Mouse (Mus musculus): ENCODE results near the gene Mcfd2. TPM values are rescaled to one million over a fixed set of nuclear protein-coding genes. Genes with fewer than 3 reads are reported as not detected.
A peak's percentile ranks its signal among the peaks of the same experiment; 100 is the strongest.

The Mcfd2 gene
- polyA plus RNA-seq, 1 experiment from 2014 or later, result 81.3 TPM

- Histone ChIP-seq H3K4me2 (ENCODE audit: low read length) (peak overlapping the region; percentile 86), H3K27me3 (ENCODE audit: control insufficient read depth, insufficient read depth, low read length) (no peaks in the 10 kb centered on the region), H3K9ac (ENCODE audit: low read length) (no peak overlapping the region), H3K27ac (replicated peaks in 1 of 2; ENCODE audit: control insufficient read depth in 1 of 2, insufficient read depth in 1 of 2, low read depth in 2 of 2, low read length in 2 of 2) (peak overlapping the region in 1 of 2 experiments; percentile 40; a peak in 1 of 4 replicates), H3K9me3 (ENCODE audit: control insufficient read depth, low read length) (0 out of 2 replicates have a peak, but pooled peaks cover 9% of the 10 kb centered on the region), H3K4me1 (ENCODE audit: control insufficient read depth in 2 of 2, insufficient read depth in 2 of 2, low read length in 2 of 2) (peaks cover 5 to 13% of the 10 kb centered on the region in 2 experiments), H3K36me3 (ENCODE audit: control insufficient read depth, insufficient read depth, low read length) (peaks cover 20% of the 10 kb centered on the region), H3K4me3 (ENCODE audit: control insufficient read depth in 1 of 2, insufficient read depth in 1 of 2, low read depth in 1 of 2, low read length in 2 of 2) (no peak overlapping the region)
- ATAC-seq (ENCODE audit: insufficient number of reproducible peaks, insufficient read depth, low FRiP score, low read depth), result no peak
- WGBS, result 73% methylated on average over 6 of the region's 6 CpGs
Measured at GRCm38 (mm10) chr17:87263401-87263800, 2.3 kb downstream of the Mcfd2 start.

- Histone ChIP-seq H3K4me2 (ENCODE audit: low read length) (no peak overlapping the region), H3K27ac (replicated peaks in 1 of 2; ENCODE audit: control insufficient read depth in 1 of 2, insufficient read depth in 1 of 2, low read depth in 2 of 2, low read length in 2 of 2) (no peak overlapping the region), H3K4me3 (ENCODE audit: control insufficient read depth in 1 of 2, insufficient read depth in 1 of 2, low read depth in 1 of 2, low read length in 2 of 2) (no peak overlapping the region), H3K9me3 (ENCODE audit: control insufficient read depth, low read length) (0 out of 2 replicates have a peak, but pooled peaks cover 2% of the 10 kb centered on the region), H3K4me1 (ENCODE audit: control insufficient read depth in 2 of 2, insufficient read depth in 2 of 2, low read length in 2 of 2) (no peaks in the 10 kb centered on the region), H3K36me3 (ENCODE audit: control insufficient read depth, insufficient read depth, low read length) (peaks cover 71% of the 10 kb centered on the region), H3K9ac (ENCODE audit: low read length) (no peak overlapping the region), H3K27me3 (ENCODE audit: control insufficient read depth, insufficient read depth, low read length) (no peaks in the 10 kb centered on the region)
- WGBS, result 84% methylated on average over 16 of the region's 16 CpGs
- ATAC-seq (ENCODE audit: insufficient number of reproducible peaks, insufficient read depth, low FRiP score, low read depth), result no peak
Measured at GRCm38 (mm10) chr17:87255672-87256071, 10.1 kb downstream of the Mcfd2 start.

GRCm38 (mm10) chr17:87254384-87254783 is 11.4 kb downstream of the Mcfd2 start:
- no peak for ATAC-seq (ENCODE audit: insufficient number of reproducible peaks, insufficient read depth, low FRiP score, low read depth)
- H3K4me2 ChIP-seq (ENCODE audit: low read length), result no peak overlapping the region
- peaks cover 59% of the 10 kb centered on the region for H3K36me3 ChIP-seq (ENCODE audit: control insufficient read depth, insufficient read depth, low read length)
- no peak overlapping the region for H3K4me3 ChIP-seq (ENCODE audit: control insufficient read depth in 1 of 2, insufficient read depth in 1 of 2, low read depth in 1 of 2, low read length in 2 of 2)
- no peaks in the 10 kb centered on the region for H3K4me1 ChIP-seq (ENCODE audit: control insufficient read depth in 2 of 2, insufficient read depth in 2 of 2, low read length in 2 of 2)
- H3K27ac ChIP-seq (replicated peaks in 1 of 2; ENCODE audit: control insufficient read depth in 1 of 2, insufficient read depth in 1 of 2, low read depth in 2 of 2, low read length in 2 of 2), result no peak overlapping the region
- H3K9me3 ChIP-seq (ENCODE audit: control insufficient read depth, low read length), result no peaks in the 10 kb centered on the region
- H3K9ac ChIP-seq (ENCODE audit: low read length), result no peak overlapping the region
- WGBS, result 72% methylated on average over 8 of the region's 8 CpGs
- no peaks in the 10 kb centered on the region for H3K27me3 ChIP-seq (ENCODE audit: control insufficient read depth, insufficient read depth, low read length)

- H3K27me3 ChIP-seq (ENCODE audit: control insufficient read depth, insufficient read depth, low read length), result no peaks in the 10 kb centered on the region
- H3K27ac ChIP-seq (replicated peaks in 1 of 2; ENCODE audit: control insufficient read depth in 1 of 2, insufficient read depth in 1 of 2, low read depth in 2 of 2, low read length in 2 of 2), result no peak overlapping the region
- no peak overlapping the region for H3K4me2 ChIP-seq (ENCODE audit: low read length)
- no peak overlapping the region for H3K4me3 ChIP-seq (ENCODE audit: control insufficient read depth in 1 of 2, insufficient read depth in 1 of 2, low read depth in 1 of 2, low read length in 2 of 2)
- no peak overlapping the region for H3K9ac ChIP-seq (ENCODE audit: low read length)
- WGBS, result 52% methylated on average over 9 of the region's 9 CpGs
- no peaks in the 10 kb centered on the region for H3K36me3 ChIP-seq (ENCODE audit: control insufficient read depth, insufficient read depth, low read length)
- ATAC-seq (ENCODE audit: insufficient number of reproducible peaks, insufficient read depth, low FRiP score, low read depth), result no peak
- H3K4me1 ChIP-seq (ENCODE audit: control insufficient read depth in 2 of 2, insufficient read depth in 2 of 2, low read length in 2 of 2), result peaks cover 0 to 5% of the 10 kb centered on the region in 2 experiments; a peak in 2 of 4 replicates
- 0 out of 2 replicates have a peak, but pooled peaks cover 2% of the 10 kb centered on the region for H3K9me3 ChIP-seq (ENCODE audit: control insufficient read depth, low read length)
Measured at GRCm38 (mm10) chr17:87246103-87246502, 19.6 kb downstream of the Mcfd2 start.

- Histone ChIP-seq H3K4me1 (ENCODE audit: control insufficient read depth in 2 of 2, insufficient read depth in 2 of 2, low read length in 2 of 2) (peaks cover 10 to 11% of the 10 kb centered on the region in 2 experiments), H3K4me2 (ENCODE audit: low read length) (no peak overlapping the region), H3K27me3 (ENCODE audit: control insufficient read depth, insufficient read depth, low read length) (no peaks in the 10 kb centered on the region), H3K4me3 (ENCODE audit: control insufficient read depth in 1 of 2, insufficient read depth in 1 of 2, low read depth in 1 of 2, low read length in 2 of 2) (no peak overlapping the region), H3K36me3 (ENCODE audit: control insufficient read depth, insufficient read depth, low read length) (no peaks in the 10 kb centered on the region), H3K9me3 (ENCODE audit: control insufficient read depth, low read length) (0 out of 2 replicates have a peak, but pooled peaks cover 2% of the 10 kb centered on the region), H3K9ac (ENCODE audit: low read length) (no peak overlapping the region), H3K27ac (replicated peaks in 1 of 2; ENCODE audit: control insufficient read depth in 1 of 2, insufficient read depth in 1 of 2, low read depth in 2 of 2, low read length in 2 of 2) (no peak overlapping the region)
- ATAC-seq (ENCODE audit: insufficient number of reproducible peaks, insufficient read depth, low FRiP score, low read depth), result no peak
- 85% methylated on average over 11 of the region's 11 CpGs for WGBS
Measured at GRCm38 (mm10) chr17:87237826-87238225, 27.9 kb downstream of the Mcfd2 start.

- peak overlapping the region; percentile 23 to 26; a peak in 1 of 4 replicates for H3K27ac ChIP-seq (replicated peaks in 1 of 2; ENCODE audit: control insufficient read depth in 1 of 2, insufficient read depth in 1 of 2, low read depth in 2 of 2, low read length in 2 of 2)
Measured at GRCm38 (mm10) chr17:87236725-87237650, 28.7 kb downstream of the Mcfd2 start.

GRCm38 (mm10) chr17:87235019-87235418 is 30.7 kb downstream of the Mcfd2 start:
- no peak overlapping the region for H3K4me2 ChIP-seq (ENCODE audit: low read length)
- no peaks in the 10 kb centered on the region for H3K27me3 ChIP-seq (ENCODE audit: control insufficient read depth, insufficient read depth, low read length)
- no peaks in the 10 kb centered on the region for H3K9me3 ChIP-seq (ENCODE audit: control insufficient read depth, low read length)
- no peak overlapping the region for H3K27ac ChIP-seq (replicated peaks in 1 of 2; ENCODE audit: control insufficient read depth in 1 of 2, insufficient read depth in 1 of 2, low read depth in 2 of 2, low read length in 2 of 2)
- 94% methylated on average over 6 of the region's 6 CpGs for WGBS
- H3K9ac ChIP-seq (ENCODE audit: low read length), result no peak overlapping the region
- no peaks in the 10 kb centered on the region for H3K36me3 ChIP-seq (ENCODE audit: control insufficient read depth, insufficient read depth, low read length)
- ATAC-seq (ENCODE audit: insufficient number of reproducible peaks, insufficient read depth, low FRiP score, low read depth), result no peak
- H3K4me1 ChIP-seq (ENCODE audit: control insufficient read depth in 2 of 2, insufficient read depth in 2 of 2, low read length in 2 of 2), result peaks cover 10 to 11% of the 10 kb centered on the region in 2 experiments
- H3K4me3 ChIP-seq (ENCODE audit: control insufficient read depth in 1 of 2, insufficient read depth in 1 of 2, low read depth in 1 of 2, low read length in 2 of 2), result no peak overlapping the region

More at GRCm38 (mm10) chr17:87236725-87237650, 28.7 kb downstream of the Mcfd2 start:
- ATAC-seq (ENCODE audit: insufficient number of reproducible peaks, insufficient read depth, low FRiP score, low read depth), result no peak
- H3K4me1 ChIP-seq (ENCODE audit: control insufficient read depth in 2 of 2, insufficient read depth in 2 of 2, low read length in 2 of 2), result peaks cover 10 to 11% of the 10 kb centered on the region in 2 experiments
- WGBS, result 30% methylated on average over 18 of the region's 18 CpGs
- H3K27me3 ChIP-seq (ENCODE audit: control insufficient read depth, insufficient read depth, low read length), result no peaks in the 10 kb centered on the region
- H3K4me2 ChIP-seq (ENCODE audit: low read length), result peak overlapping the region; percentile 34
- no peak overlapping the region for H3K4me3 ChIP-seq (ENCODE audit: control insufficient read depth in 1 of 2, insufficient read depth in 1 of 2, low read depth in 1 of 2, low read length in 2 of 2)
- no peak overlapping the region for H3K9ac ChIP-seq (ENCODE audit: low read length)
- H3K9me3 ChIP-seq (ENCODE audit: control insufficient read depth, low read length), result no peaks in the 10 kb centered on the region
- H3K36me3 ChIP-seq (ENCODE audit: control insufficient read depth, insufficient read depth, low read length), result no peaks in the 10 kb centered on the region
